Mouse (Mus musculus): ENCODE data around the gene Maf. TPM values are rescaled to one million over a fixed set of nuclear protein-coding genes. Genes with fewer than 3 reads are reported as not detected.

The Maf gene
- polyA plus RNA-seq, 1 experiment from 2014 or later = 6.0 TPM

DNA sequence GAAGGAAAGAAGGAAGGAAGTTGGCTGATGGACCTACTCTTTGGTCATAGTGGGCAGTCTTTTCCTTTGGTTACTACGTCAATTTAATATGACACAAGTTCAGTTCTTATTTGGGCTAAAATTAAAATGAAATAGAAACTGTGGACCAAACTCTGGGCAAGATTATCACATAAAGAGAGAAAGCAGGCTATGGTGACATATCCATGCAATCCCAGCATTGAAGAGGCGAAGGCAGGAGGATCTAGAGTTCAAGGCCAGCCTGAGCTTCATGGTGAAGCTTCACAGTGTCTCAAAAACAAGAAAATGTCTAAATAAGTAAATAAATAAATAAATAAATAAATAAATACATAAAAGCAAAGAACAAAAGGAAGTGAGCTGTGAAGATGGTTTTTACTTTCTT lies 42.7 kb downstream of the Maf start:
- Histone ChIP-seq H3K4me2 (ENCODE audit: low read depth, low read length) (no peak overlapping the region), H3K9ac (replicated peaks) (no peak overlapping the region), H3K4me1 (ENCODE audit: insufficient read depth) (no peaks in the 10 kb centered on the region), H3K4me3 (ENCODE audit: low read depth, low read length) (no peak overlapping the region), H3K27me3 (ENCODE audit: insufficient read depth, low read length) (no peaks in the 10 kb centered on the region), H3K27ac (ENCODE audit: low read depth) (no peak overlapping the region), H3K9me3 (ENCODE audit: low read length) (no peaks in the 10 kb centered on the region), H3K36me3 (replicated peaks; ENCODE audit: insufficient read depth, low read length) (no peaks in the 10 kb centered on the region)
- 77% methylated on average over 2 of the region's 2 CpGs for WGBS (ENCODE audit: insufficient replicate concordance)
- TF ChIP-seq EP300 (IDR thresholded peaks at IDR 0.05; ENCODE audit: low read depth) (no peak), CTCF (IDR thresholded peaks at IDR 0.05; ENCODE audit: low read depth) (no peak)
- no peak for ATAC-seq
- DNase-seq = no peak

DNA sequence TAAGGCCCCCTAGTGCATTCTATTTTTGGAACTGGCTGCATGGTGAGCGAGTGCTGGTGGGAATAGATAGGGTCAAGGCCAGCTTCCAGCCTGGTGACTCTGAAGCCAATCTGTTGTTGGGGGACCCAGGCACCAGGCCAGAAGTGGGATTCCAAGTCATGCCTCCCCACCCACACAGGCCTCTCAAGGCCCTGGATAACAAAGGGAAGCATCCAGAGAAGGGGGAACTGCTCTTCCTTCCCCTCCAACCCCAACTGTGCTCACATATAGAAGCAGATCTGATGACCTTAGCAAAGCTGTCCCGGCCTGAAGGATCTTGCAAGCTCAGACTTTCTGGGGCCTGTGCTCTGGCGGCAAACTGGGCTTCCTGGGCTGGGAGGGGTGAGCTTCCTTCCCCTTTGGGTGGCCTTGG lies 57.5 kb downstream of the Maf start:
- peak; percentile 81 for ATAC-seq
- Histone ChIP-seq H3K4me2 (ENCODE audit: low read depth, low read length) (no peak overlapping the region), H3K4me1 (ENCODE audit: insufficient read depth) (no peaks in the 10 kb centered on the region), H3K27me3 (ENCODE audit: insufficient read depth, low read length) (no peaks in the 10 kb centered on the region), H3K9me3 (ENCODE audit: low read length) (no peaks in the 10 kb centered on the region), H3K4me3 (ENCODE audit: low read depth, low read length) (no peak overlapping the region), H3K9ac (replicated peaks) (no peak overlapping the region), H3K27ac (ENCODE audit: low read depth) (0 out of 2 replicates have a peak overlapping the region, but pooled peaks have one; percentile 39), H3K36me3 (replicated peaks; ENCODE audit: insufficient read depth, low read length) (no peaks in the 10 kb centered on the region)
- peak; percentile 28 for DNase-seq
- no peak for TF ChIP-seq CTCF (IDR thresholded peaks at IDR 0.05; ENCODE audit: low read depth)
- no peak for TF ChIP-seq EP300 (IDR thresholded peaks at IDR 0.05; ENCODE audit: low read depth)
- WGBS (ENCODE audit: insufficient replicate concordance) = 37% methylated on average over 3 of the region's 3 CpGs

DNA sequence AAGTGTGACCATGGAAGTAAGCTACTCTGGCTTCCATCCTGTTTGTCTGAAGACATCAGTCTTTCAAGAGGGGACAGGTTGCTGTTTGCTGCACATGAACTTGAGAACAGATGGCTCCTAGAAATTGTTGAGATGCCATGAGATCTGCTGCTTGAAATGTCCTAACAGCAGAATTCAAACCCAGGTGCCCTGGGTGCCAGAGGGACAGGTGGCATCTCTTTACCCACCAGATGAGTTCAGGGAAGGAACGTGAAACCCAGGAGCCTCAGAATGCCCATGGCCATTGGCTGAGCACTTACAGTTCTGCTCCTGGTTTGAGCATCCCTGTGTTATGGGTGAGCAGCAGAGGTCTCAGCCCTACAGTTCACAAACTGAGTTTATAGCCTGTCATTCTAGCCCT lies 62.5 kb downstream of the Maf start:
- Histone ChIP-seq H3K4me2 (ENCODE audit: low read depth, low read length) (no peak overlapping the region), H3K36me3 (replicated peaks; ENCODE audit: insufficient read depth, low read length) (no peaks in the 10 kb centered on the region), H3K9ac (replicated peaks) (no peak overlapping the region), H3K4me3 (ENCODE audit: low read depth, low read length) (no peak overlapping the region), H3K9me3 (ENCODE audit: low read length) (no peaks in the 10 kb centered on the region), H3K27me3 (ENCODE audit: insufficient read depth, low read length) (no peaks in the 10 kb centered on the region), H3K27ac (ENCODE audit: low read depth) (no peak overlapping the region), H3K4me1 (ENCODE audit: insufficient read depth) (no peaks in the 10 kb centered on the region)
- ATAC-seq (no peak), DNase-seq (no peak)
- WGBS (ENCODE audit: insufficient replicate concordance) = 76% methylated on average over 1 of the region's 1 CpGs
- TF ChIP-seq CTCF (IDR thresholded peaks at IDR 0.05; ENCODE audit: low read depth) = no peak
- TF ChIP-seq EP300 (IDR thresholded peaks at IDR 0.05; ENCODE audit: low read depth) = no peak

DNA sequence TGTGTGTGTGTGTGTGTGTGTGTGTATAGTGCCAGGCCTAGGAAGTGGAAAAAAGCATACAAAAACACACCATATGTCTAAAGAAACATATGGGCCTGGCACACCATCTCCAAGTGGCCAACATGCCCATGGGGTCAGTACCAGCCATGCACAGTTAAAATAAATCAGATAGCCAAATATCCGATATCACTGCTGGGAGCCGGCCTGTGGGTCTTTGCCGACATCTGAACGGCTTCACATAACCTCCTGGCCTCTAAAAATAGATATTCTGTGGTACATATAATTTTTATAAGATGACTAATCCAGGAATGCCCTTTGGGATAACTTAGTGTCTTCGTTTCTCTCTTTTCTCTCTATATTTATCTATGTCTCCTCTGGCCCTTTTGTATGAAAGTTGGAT lies 65.7 kb downstream of the Maf start:
- ATAC-seq = no peak
- no peaks in the 10 kb centered on the region for H3K9me3 ChIP-seq (ENCODE audit: low read length)

GRCm38 (mm10) chr8:115639951-115640350 lies 67.6 kb downstream of the Maf start:
- Histone ChIP-seq H3K4me1 (ENCODE audit: insufficient read depth) (no peaks in the 10 kb centered on the region), H3K27me3 (ENCODE audit: insufficient read depth, low read length) (no peaks in the 10 kb centered on the region), H3K27ac (ENCODE audit: low read depth) (no peak overlapping the region), H3K9ac (replicated peaks) (no peak overlapping the region), H3K4me2 (ENCODE audit: low read depth, low read length) (no peak overlapping the region), H3K4me3 (ENCODE audit: low read depth, low read length) (no peak overlapping the region), H3K9me3 (ENCODE audit: low read length) (no peaks in the 10 kb centered on the region), H3K36me3 (replicated peaks; ENCODE audit: insufficient read depth, low read length) (no peaks in the 10 kb centered on the region)
- 79% methylated on average over 5 of the region's 5 CpGs for WGBS (ENCODE audit: insufficient replicate concordance)
- no peak for ATAC-seq
- DNase-seq = no peak
- TF ChIP-seq CTCF (IDR thresholded peaks at IDR 0.05; ENCODE audit: low read depth) = no peak
- TF ChIP-seq EP300 (IDR thresholded peaks at IDR 0.05; ENCODE audit: low read depth) = no peak

More for the DNA sequence above, 65.7 kb downstream of the Maf start:
- Histone ChIP-seq H3K27ac (ENCODE audit: low read depth) (no peak overlapping the region), H3K36me3 (replicated peaks; ENCODE audit: insufficient read depth, low read length) (no peaks in the 10 kb centered on the region), H3K4me2 (ENCODE audit: low read depth, low read length) (no peak overlapping the region), H3K4me3 (ENCODE audit: low read depth, low read length) (no peak overlapping the region), H3K27me3 (ENCODE audit: insufficient read depth, low read length) (no peaks in the 10 kb centered on the region), H3K9ac (replicated peaks) (no peak overlapping the region), H3K4me1 (ENCODE audit: insufficient read depth) (no peaks in the 10 kb centered on the region)
- no peak for DNase-seq
- 84% methylated on average over 5 of the region's 5 CpGs for WGBS (ENCODE audit: insufficient replicate concordance)
- no peak for TF ChIP-seq EP300 (IDR thresholded peaks at IDR 0.05; ENCODE audit: low read depth)
- no peak for TF ChIP-seq CTCF (IDR thresholded peaks at IDR 0.05; ENCODE audit: low read depth)

- Histone ChIP-seq H3K27ac (ENCODE audit: low read depth) (no peak overlapping the region), H3K9ac (replicated peaks) (no peak overlapping the region), H3K36me3 (replicated peaks; ENCODE audit: insufficient read depth, low read length) (no peaks in the 10 kb centered on the region), H3K9me3 (ENCODE audit: low read length) (no peaks in the 10 kb centered on the region), H3K4me1 (ENCODE audit: insufficient read depth) (no peaks in the 10 kb centered on the region), H3K4me3 (ENCODE audit: low read depth, low read length) (no peak overlapping the region), H3K27me3 (ENCODE audit: insufficient read depth, low read length) (no peaks in the 10 kb centered on the region), H3K4me2 (ENCODE audit: low read depth, low read length) (no peak overlapping the region)
- DNase-seq = no peak
- ATAC-seq = no peak
- TF ChIP-seq CTCF (IDR thresholded peaks at IDR 0.05; ENCODE audit: low read depth) (no peak), EP300 (IDR thresholded peaks at IDR 0.05; ENCODE audit: low read depth) (no peak)
- WGBS (ENCODE audit: insufficient replicate concordance) = 82% methylated on average over 6 of the region's 6 CpGs
Observed at GRCm38 (mm10) chr8:115636751-115637150, 70.8 kb downstream of the Maf start.

Measured in liver, postnatal 0 days (tissue).